Mouse (Mus musculus): Measurements from ENCODE around the gene Irx4. TPM values are rescaled to one million over a fixed set of nuclear protein-coding genes. Genes with fewer than 3 reads are reported as not detected.

Irx4 gene
- total and polyA plus RNA-seq, 3 experiments, result not detected

GRCm38 (mm10) chr13:73291102-73291501 lies 30.8 kb downstream of the Irx4 start:
- no peak for DNase-seq (ENCODE audit: low read depth, low spot score)
- Histone ChIP-seq H3K36me3 (ENCODE audit: control insufficient read depth in 1 of 2, insufficient read depth in 2 of 2, low read length in 2 of 2) (no peaks in the 10 kb centered on the region), H3K79me2 (ENCODE audit: control insufficient read depth, insufficient read depth, low read length, poor library complexity) (no peaks in the 10 kb centered on the region), H3K9me3 (replicated peaks; ENCODE audit: insufficient read depth, low read length) (no peaks in the 10 kb centered on the region), H3K4me3 (ENCODE audit: control insufficient read depth in 1 of 2, insufficient read depth in 1 of 2, low read depth in 2 of 2, low read length in 2 of 2) (no peak overlapping the region), H3K27me3 (ENCODE audit: control insufficient read depth in 1 of 2, insufficient read depth in 2 of 2, low read length in 2 of 2) (no peaks in the 10 kb centered on the region), H3K27ac (ENCODE audit: control insufficient read depth, low read depth, low read length) (no peak overlapping the region), H3K4me1 (ENCODE audit: control insufficient read depth in 1 of 2, insufficient read depth in 2 of 2, low read length in 2 of 2) (no peaks in the 10 kb centered on the region), H3K9ac (ENCODE audit: control insufficient read depth, low read depth, low read length, poor library complexity, severe bottlenecking) (no peak overlapping the region)
- TF ChIP-seq POLR2A (IDR thresholded peaks at IDR 0.05; ENCODE audit: control insufficient read depth in 1 of 2, insufficient read depth in 1 of 2, low read depth in 1 of 2, low read length in 2 of 2, poor library complexity in 1 of 2) (no peak), USF2 (IDR thresholded peaks at IDR 0.05; ENCODE audit: borderline replicate concordance in 1 of 2, insufficient read depth in 1 of 2, low read depth in 1 of 2, low read length in 2 of 2) (no peak), ZC3H11A (IDR thresholded peaks at IDR 0.05; ENCODE audit: low read depth, low read length) (no peak), MEF2A (IDR thresholded peaks at IDR 0.05; ENCODE audit: extremely low read depth, insufficient replicate concordance, low read depth, low read length, poor library complexity, severe bottlenecking) (no peak), ELF1 (IDR thresholded peaks at IDR 0.05; ENCODE audit: low read depth, low read length) (no peak), USF1 (IDR thresholded peaks at IDR 0.05; ENCODE audit: low read depth, low read length) (no peak)

GRCm38 (mm10) chr13:73298717-73299116 lies 38.4 kb downstream of the Irx4 start:
- TF ChIP-seq BHLHE40 (IDR thresholded peaks at IDR 0.05; ENCODE audit: borderline replicate concordance, low read depth, low read length) (no peak), SIN3A (IDR thresholded peaks at IDR 0.05; ENCODE audit: low read length) (no peak), MAFK (IDR thresholded peaks at IDR 0.05; ENCODE audit: borderline replicate concordance, low read depth, low read length) (no peak), USF1 (IDR thresholded peaks at IDR 0.05; ENCODE audit: low read depth, low read length) (no peak), POLR2AphosphoS5 (IDR thresholded peaks at IDR 0.05; ENCODE audit: borderline replicate concordance, low read depth, low read length) (no peak), CHD2 (IDR thresholded peaks at IDR 0.05; ENCODE audit: low read length) (no peak), MXI1 (IDR thresholded peaks at IDR 0.05; ENCODE audit: low read depth, low read length) (no peak), NRF1 (IDR thresholded peaks at IDR 0.05; ENCODE audit: insufficient read depth, low read depth, low read length, poor library complexity, severe bottlenecking) (no peak), TBP (IDR thresholded peaks at IDR 0.05; ENCODE audit: low read depth, low read length) (no peak), TAL1 (IDR thresholded peaks at IDR 0.05; ENCODE audit: low read length) (no peak), ZMIZ1 (IDR thresholded peaks at IDR 0.05; ENCODE audit: low read depth, low read length) (no peak)
- Histone ChIP-seq H3K4me3 (ENCODE audit: control insufficient read depth in 1 of 2, insufficient read depth in 1 of 2, low read depth in 2 of 2, low read length in 2 of 2) (no peak overlapping the region), H3K27ac (ENCODE audit: control insufficient read depth, low read depth, low read length) (no peak overlapping the region), H3K27me3 (ENCODE audit: control insufficient read depth in 1 of 2, insufficient read depth in 2 of 2, low read length in 2 of 2) (no peaks in the 10 kb centered on the region; a peak in 1 of 4 replicates), H3K9ac (ENCODE audit: control insufficient read depth, low read depth, low read length, poor library complexity, severe bottlenecking) (no peak overlapping the region), H3K79me2 (ENCODE audit: control insufficient read depth, insufficient read depth, low read length, poor library complexity) (no peaks in the 10 kb centered on the region), H3K9me3 (replicated peaks; ENCODE audit: insufficient read depth, low read length) (no peaks in the 10 kb centered on the region), H3K4me1 (ENCODE audit: control insufficient read depth in 1 of 2, insufficient read depth in 2 of 2, low read length in 2 of 2) (no peaks in the 10 kb centered on the region), H3K36me3 (ENCODE audit: control insufficient read depth in 1 of 2, insufficient read depth in 2 of 2, low read length in 2 of 2) (no peaks in the 10 kb centered on the region)
- DNase-seq (ENCODE audit: low read depth, low spot score), result no peak
